Comparison of ENCODE assay signal across 8 mouse cellular contexts in the genomic region with DNA sequence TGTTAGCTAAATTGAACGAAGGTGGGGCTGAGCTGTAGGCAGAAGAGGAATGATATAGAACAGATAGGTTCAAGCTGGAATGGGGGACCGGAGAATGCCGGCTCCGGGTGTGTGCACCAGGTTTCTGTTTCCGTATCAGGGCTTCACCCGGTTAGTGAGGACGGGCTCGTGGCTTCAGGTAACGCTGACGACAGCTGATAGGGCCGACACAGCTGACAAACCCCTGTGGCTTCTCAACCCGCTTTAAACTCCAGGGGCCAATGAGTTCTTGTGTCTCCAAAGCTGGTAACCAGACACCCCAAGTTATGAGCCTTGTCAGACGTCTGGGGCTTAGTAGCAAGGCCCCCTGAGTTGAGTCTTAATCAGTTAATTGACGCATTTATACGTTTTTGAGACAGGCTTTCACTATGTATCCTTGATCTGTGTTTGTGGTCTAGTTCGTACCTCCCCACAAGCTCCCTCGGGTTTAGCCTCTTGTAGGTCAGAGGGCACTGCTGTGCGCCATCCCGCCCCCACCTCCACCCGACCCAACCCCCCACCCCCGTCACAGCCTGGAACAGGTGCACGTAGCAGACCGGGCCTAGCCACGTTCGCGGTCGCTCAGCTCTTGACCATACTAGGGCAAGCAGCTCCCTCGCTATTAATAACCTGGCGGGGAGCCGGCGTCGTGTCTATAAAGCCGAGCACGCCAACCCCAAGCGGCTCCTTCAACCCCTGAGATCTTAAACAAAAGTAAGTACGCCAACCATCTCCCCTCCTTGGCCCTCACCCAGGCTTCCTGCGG. TPM values are rescaled to one million over a fixed set of nuclear protein-coding genes. Genes with fewer than 3 reads are reported as not detected.
DNase-seq lines count a peak whose midpoint lies in the region; ATAC-seq lines count a peak whose summit lies in the region.

No protein-coding gene starts in this region.

- peak overlapping the region; percentile 76 for H3K4me3 ChIP-seq in megakaryocyte, embryonic 14.5 days (replicated peaks)
- H3K4me3 ChIP-seq in heart, embryonic 13.5 days: peak overlapping the region; percentile 58
- H3K4me3 ChIP-seq in liver, embryonic 12.5 days: peak overlapping the region; percentile 28

- H3K36me3 ChIP-seq in megakaryocyte, embryonic 14.5 days (replicated peaks; ENCODE audit: low read length): peaks cover 23% of the 10 kb centered on the region
- H3K36me3 ChIP-seq in heart, embryonic 13.5 days: peaks cover 23% of the 10 kb centered on the region
- peaks cover 19% of the 10 kb centered on the region for H3K36me3 ChIP-seq in liver, embryonic 12.5 days
- no peaks in the 10 kb centered on the region; the same call in none of the 2 replicates for H3K36me3 ChIP-seq in splenic B cell, adult 2 months (ENCODE audit: control insufficient read depth, insufficient read depth, low read length, poor library complexity, severe bottlenecking)

- no peaks in the 10 kb centered on the region for H3K9me3 ChIP-seq in megakaryocyte, embryonic 14.5 days
- H3K9me3 ChIP-seq in heart, embryonic 13.5 days: no peaks in the 10 kb centered on the region
- H3K9me3 ChIP-seq in liver, embryonic 12.5 days (replicated peaks): no peaks in the 10 kb centered on the region

- H3K9ac ChIP-seq in heart, embryonic 13.5 days: peak overlapping the region; percentile 97
- H3K9ac ChIP-seq in liver, embryonic 12.5 days: peak overlapping the region; percentile 50

- peaks cover 57% of the 10 kb centered on the region for H3K4me1 ChIP-seq in megakaryocyte, embryonic 14.5 days
- peaks cover 58% of the 10 kb centered on the region for H3K4me1 ChIP-seq in heart, embryonic 13.5 days
- peaks cover 54% of the 10 kb centered on the region for H3K4me1 ChIP-seq in liver, embryonic 12.5 days

- no peak for ATAC-seq in megakaryocyte, adult 5-6 weeks (ENCODE audit: poor library complexity, severe bottlenecking)
- ATAC-seq in heart, embryonic 13.5 days (ENCODE audit: extremely low read depth, insufficient number of reproducible peaks, low FRiP score, low TSS enrichment): peak; percentile 35; the same call in 1 of the 2 replicates
- no peak for ATAC-seq in liver, embryonic 12.5 days

- DNase-seq in cerebellum, adult 9-11 months: peak; percentile 72
- DNase-seq in splenic B cell, adult 2 months (ENCODE audit: low read depth, low spot score): peak; percentile 78
- no peak for DNase-seq in layer of hippocampus, adult 9-10 months (ENCODE audit: low spot score)
- no peak for DNase-seq in urinary bladder, adult 2 months (ENCODE audit: low spot score)

- peak overlapping the region; percentile 75 for H3K4me2 ChIP-seq in heart, embryonic 13.5 days
- H3K4me2 ChIP-seq in liver, embryonic 12.5 days: peak overlapping the region; percentile 50

- WGBS in heart, embryonic 13.5 days: 7% methylated on average over 37 of the region's 37 CpGs
- 13% methylated on average over 37 of the region's 37 CpGs for WGBS in liver, embryonic 12.5 days (ENCODE audit: insufficient replicate concordance)

- H3K27ac ChIP-seq in heart, embryonic 13.5 days (replicated peaks): peak overlapping the region; percentile 99
- no peak overlapping the region for H3K27ac ChIP-seq in liver, embryonic 12.5 days

- peaks cover 45% of the 10 kb centered on the region for H3K27me3 ChIP-seq in megakaryocyte, embryonic 14.5 days (replicated peaks)
- peaks cover 44% of the 10 kb centered on the region for H3K27me3 ChIP-seq in heart, embryonic 13.5 days (replicated peaks)
- H3K27me3 ChIP-seq in liver, embryonic 12.5 days (replicated peaks): peaks cover 63% of the 10 kb centered on the region
- no peaks in the 10 kb centered on the region for H3K27me3 ChIP-seq in splenic B cell, adult 2 months (ENCODE audit: control insufficient read depth, insufficient read depth, low read length, poor library complexity, severe bottlenecking)

RNA-seq across cellular contexts. Expression of gene Nmrk2, which starts 7.7 kb away (rescaled TPM):
- not detected in 2 replicates for polyA plus RNA-seq in megakaryocyte, embryonic 14.5 days (2012; ENCODE audit: insufficient read depth, low replicate concordance)
- total RNA-seq in megakaryocyte, adult 5-6 weeks (2015): not detected in 2 replicates
- not detected in 2 replicates for total RNA-seq in megakaryocyte, adult 5-6 weeks (2017)
- 5.2 and 6.1 TPM in 2 replicates for polyA plus RNA-seq in heart, embryonic 13.5 days (2015; fragmentation: Nextera tagmentation; extraction: Ambion mirVana)
- polyA plus RNA-seq in liver, embryonic 12.5 days (2016; fragmentation: Nextera tagmentation; extraction: Ambion mirVana): not detected in 2 replicates
- not detected in 2 replicates for polyA plus RNA-seq in urinary bladder, adult 2 months (2012; rRNA removed)

RNA-seq across cellular contexts. Expression of gene 4930442H23Rik, which starts 10.5 kb away (rescaled TPM):
- polyA plus RNA-seq in megakaryocyte, embryonic 14.5 days (2012; ENCODE audit: insufficient read depth, low replicate concordance): not detected in 2 replicates
- not detected in 2 replicates for total RNA-seq in megakaryocyte, adult 5-6 weeks (2015)
- not detected in 2 replicates for total RNA-seq in megakaryocyte, adult 5-6 weeks (2017)
- polyA plus RNA-seq in heart, embryonic 13.5 days (2015; fragmentation: Nextera tagmentation; extraction: Ambion mirVana): 0.27 TPM in 1 of 2 replicates, not detected in the other
- not detected in 2 replicates for polyA plus RNA-seq in liver, embryonic 12.5 days (2016; fragmentation: Nextera tagmentation; extraction: Ambion mirVana)
- polyA plus RNA-seq in urinary bladder, adult 2 months (2012; rRNA removed): not detected in 2 replicates

RNA-seq across cellular contexts. Expression of gene Dapk3, which starts 11.4 kb away (rescaled TPM):
- 168 TPM in 2 replicates for polyA plus RNA-seq in megakaryocyte, embryonic 14.5 days (2012; ENCODE audit: insufficient read depth, low replicate concordance)
- total RNA-seq in megakaryocyte, adult 5-6 weeks (2015): 9.8 and 12.7 TPM in 2 replicates
- 27.5 and 36.6 TPM in 2 replicates for total RNA-seq in megakaryocyte, adult 5-6 weeks (2017)
- 41.5 and 42.4 TPM in 2 replicates for polyA plus RNA-seq in heart, embryonic 13.5 days (2015; fragmentation: Nextera tagmentation; extraction: Ambion mirVana)
- polyA plus RNA-seq in liver, embryonic 12.5 days (2016; fragmentation: Nextera tagmentation; extraction: Ambion mirVana): 41.7 TPM in 2 replicates
- polyA plus RNA-seq in urinary bladder, adult 2 months (2012; rRNA removed): 58.2 and 61.1 TPM in 2 replicates

RNA-seq across cellular contexts. Expression of gene Eef2, which starts 17.8 kb away (rescaled TPM):
- polyA plus RNA-seq in megakaryocyte, embryonic 14.5 days (2012; ENCODE audit: insufficient read depth, low replicate concordance): 439 and 1,295 TPM in 2 replicates
- 394 and 408 TPM in 2 replicates for total RNA-seq in megakaryocyte, adult 5-6 weeks (2015)
- total RNA-seq in megakaryocyte, adult 5-6 weeks (2017): 983 and 1,066 TPM in 2 replicates
- 393 and 411 TPM in 2 replicates for polyA plus RNA-seq in heart, embryonic 13.5 days (2015; fragmentation: Nextera tagmentation; extraction: Ambion mirVana)
- polyA plus RNA-seq in liver, embryonic 12.5 days (2016; fragmentation: Nextera tagmentation; extraction: Ambion mirVana): 440 and 450 TPM in 2 replicates
- polyA plus RNA-seq in urinary bladder, adult 2 months (2012; rRNA removed): 1,109 and 1,486 TPM in 2 replicates

RNA-seq across cellular contexts. Expression of gene Pias4, which starts 26.5 kb away (rescaled TPM):
- 95.2 and 184 TPM in 2 replicates for polyA plus RNA-seq in megakaryocyte, embryonic 14.5 days (2012; ENCODE audit: insufficient read depth, low replicate concordance)
- 10.1 and 13.7 TPM in 2 replicates for total RNA-seq in megakaryocyte, adult 5-6 weeks (2015)
- total RNA-seq in megakaryocyte, adult 5-6 weeks (2017): 12.9 and 13.3 TPM in 2 replicates
- 35.7 and 40.3 TPM in 2 replicates for polyA plus RNA-seq in heart, embryonic 13.5 days (2015; fragmentation: Nextera tagmentation; extraction: Ambion mirVana)
- 28.9 and 29.7 TPM in 2 replicates for polyA plus RNA-seq in liver, embryonic 12.5 days (2016; fragmentation: Nextera tagmentation; extraction: Ambion mirVana)
- 12.5 and 17.9 TPM in 2 replicates for polyA plus RNA-seq in urinary bladder, adult 2 months (2012; rRNA removed)

Comparison
In these comparisons a context has a peak if more than half of its experiments do, and no peak if none do; other contexts are left out.
1. DNase-seq: peak in cerebellum, adult 9-11 months (single experiment) and splenic B cell, adult 2 months (single experiment); none in layer of hippocampus, adult 9-10 months (single experiment) and urinary bladder, adult 2 months (single experiment).
2. Peak in every context shown above with its lines, with median percentiles within 50 percentile points of each other: H3K4me3 ChIP-seq.